Mouse (Mus musculus): ENCODE results near the gene Ltbr.

DNA sequence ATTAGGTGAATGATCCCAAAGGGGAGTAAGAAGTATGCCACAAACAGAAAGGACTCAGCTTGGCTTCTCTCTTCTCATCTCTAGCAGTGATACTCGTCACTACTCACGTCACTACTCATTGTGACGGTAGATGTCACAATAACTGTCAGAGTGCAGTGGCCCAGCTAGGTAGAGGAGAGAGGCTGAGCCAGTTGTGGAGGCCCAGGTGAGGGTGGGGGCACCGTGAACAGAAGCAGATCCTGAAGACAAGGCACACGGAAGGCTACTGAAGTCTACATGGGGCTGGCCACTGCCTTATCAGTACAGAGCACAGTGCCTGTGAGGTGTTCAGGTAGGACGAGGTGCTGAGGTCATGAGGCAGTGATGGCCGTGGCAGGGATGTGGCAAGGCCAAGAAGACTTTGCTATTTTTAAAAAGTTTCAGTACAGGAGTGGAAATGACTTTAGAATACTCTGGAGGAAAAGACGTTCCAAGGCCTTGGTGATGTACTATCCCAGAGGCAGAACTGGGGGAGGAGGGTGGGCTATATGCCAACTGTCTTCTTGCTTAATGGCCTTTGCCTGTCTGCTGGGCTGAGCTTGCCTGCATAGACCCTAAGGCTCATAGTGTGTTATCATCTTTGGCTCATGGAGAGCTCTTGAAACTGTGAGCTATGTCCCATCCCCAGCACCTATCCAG lies 37.8 kb upstream of the Ltbr start:
- TF ChIP-seq CTCF (IDR thresholded peaks at IDR 0.05; ENCODE audit: low read depth), result no peak
- no peak for TF ChIP-seq EP300 (IDR thresholded peaks at IDR 0.05; ENCODE audit: low read depth)

All from heart, postnatal 0 days (tissue).